Mouse (Mus musculus) liver, postnatal 0 days (tissue): ENCODE measurements around the gene Hist1h3d.
"Not testable (repeated sequence)": the region's sequence is repeated elsewhere in the genome, so short reads cannot be mapped to it uniquely, and the experiment has no call there.

Source experiments
- CTCF ChIP-seq: sonication (generic); IDR thresholded peaks from 2 replicates; pipeline ENCODE4 v1.5.1; 2016; ENCODE audit warnings: antibody characterized with exemption, low read depth
- EP300 ChIP-seq: IDR thresholded peaks from 2 replicates; pipeline ENCODE4 v1.6.1; 2016; ENCODE audit warnings: antibody characterized with exemption, low read depth, mild to moderate bottlenecking

- not testable (repeated sequence) for TF ChIP-seq CTCF
- peak; percentile 80; the same call in 1 of the 2 replicates for TF ChIP-seq EP300
These were observed 13.5 kb upstream of the Hist1h3d start, which contains the start of gene Hist1h3e for GRCm38 (mm10) chr13:23561883-23562659.
